Mouse (Mus musculus): ENCODE measurements around the gene Zc3hav1.
A peak's percentile ranks its signal among the peaks of the same experiment; 100 is the strongest.
"Not testable (repeated sequence)": the region's sequence is repeated elsewhere in the genome, so short reads cannot be mapped to it uniquely, and the experiment has no call there.

Zc3hav1 gene

DNA sequence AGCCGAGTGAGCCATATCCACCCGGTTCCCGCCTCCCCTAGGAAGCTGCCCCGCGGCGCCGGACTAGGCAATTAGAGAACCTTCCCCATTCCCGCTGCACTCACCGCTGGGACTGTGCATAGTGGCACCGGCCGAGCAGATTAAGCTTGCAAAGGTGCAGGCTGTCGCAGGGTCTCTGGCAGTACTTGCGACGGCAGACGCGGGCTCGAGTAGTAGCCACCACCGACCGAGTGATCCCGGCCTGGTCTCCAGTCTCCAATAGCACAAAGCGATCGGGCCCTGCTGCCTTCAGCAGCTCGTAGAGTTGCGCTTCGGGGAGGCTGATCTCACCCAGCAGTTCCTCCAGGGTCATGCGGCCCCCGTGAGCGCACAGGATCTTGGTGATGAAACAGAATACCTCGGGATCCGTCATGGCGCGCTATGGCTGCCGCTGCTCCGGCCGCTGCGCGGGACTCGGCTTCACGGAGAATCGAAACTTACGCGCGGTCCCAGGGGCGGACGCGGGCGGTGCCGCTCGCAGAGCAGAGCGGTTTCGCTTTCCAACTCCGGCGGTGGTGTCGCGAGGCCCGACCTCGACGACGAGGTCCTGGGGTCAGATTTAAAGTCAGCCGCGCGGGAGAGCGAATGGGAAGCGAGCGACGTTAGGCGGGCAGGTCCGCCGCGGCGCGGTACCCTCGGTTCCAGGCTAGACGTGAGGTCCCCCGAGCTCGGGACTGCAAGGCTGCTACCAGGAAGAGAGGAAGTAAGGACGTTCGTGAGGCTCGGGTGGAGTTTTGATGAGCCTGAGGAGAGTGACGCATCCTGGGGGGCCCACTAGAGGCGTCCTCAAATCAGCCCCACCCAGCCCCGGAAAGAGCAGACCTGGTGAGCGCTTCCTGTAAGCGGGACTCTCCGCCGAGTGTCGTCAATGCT lies at the start of gene Zc3hav1:
TSS of gene Zc3hav1 (minus strand) at position 793 of the 912 bp plus-strand sequence.
- peak; percentile 77 to 90 for DNase-seq

- peak; percentile 36 to 48 for DNase-seq
Measured at GRCm38 (mm10) chr6:38389671-38390070, 35.3 kb upstream of the Zc3hav1 start.

DNA sequence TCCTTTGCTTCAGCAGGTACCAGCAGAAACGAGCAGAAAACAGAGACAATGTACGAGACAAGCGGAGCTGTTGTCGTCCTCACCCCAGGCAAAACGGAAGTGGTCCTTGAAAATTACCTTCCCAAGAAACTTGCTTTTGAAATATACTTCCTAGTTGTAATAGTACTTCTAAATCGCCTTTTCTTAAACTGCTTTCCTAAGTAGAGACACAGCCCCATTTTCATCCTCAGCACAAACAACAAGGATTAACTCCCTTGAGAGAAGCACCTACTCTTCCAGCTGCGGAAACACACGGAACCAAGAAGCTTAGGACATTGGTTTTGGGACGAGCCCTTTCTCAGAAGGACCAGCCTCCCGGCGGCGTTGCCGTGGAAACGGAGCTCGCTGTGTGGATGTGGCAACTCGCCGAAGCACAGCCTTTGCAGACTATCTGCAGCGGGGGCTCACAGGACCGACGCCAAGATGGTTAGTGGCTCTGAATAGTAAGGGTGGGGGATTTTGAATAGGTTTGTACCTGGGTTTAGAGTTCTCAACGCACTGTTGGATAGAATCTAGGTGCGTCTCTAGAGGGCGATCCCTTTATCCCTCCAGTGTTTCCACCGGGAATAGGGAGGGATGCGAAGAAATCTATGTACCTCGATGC lies 26.8 kb upstream of the Zc3hav1 start, which contains the start of gene Ttc26:
TSS of gene Ttc26 (plus strand) at position 341 of the 643 bp plus-strand sequence.
- peak; percentile 89 for DNase-seq

- no peak for DNase-seq
Measured at GRCm38 (mm10) chr6:38380764-38381128, 26.3 kb upstream of the Zc3hav1 start.

GRCm38 (mm10) chr6:38374271-38374670 lies 19.9 kb upstream of the Zc3hav1 start:
- no peak for DNase-seq

DNA sequence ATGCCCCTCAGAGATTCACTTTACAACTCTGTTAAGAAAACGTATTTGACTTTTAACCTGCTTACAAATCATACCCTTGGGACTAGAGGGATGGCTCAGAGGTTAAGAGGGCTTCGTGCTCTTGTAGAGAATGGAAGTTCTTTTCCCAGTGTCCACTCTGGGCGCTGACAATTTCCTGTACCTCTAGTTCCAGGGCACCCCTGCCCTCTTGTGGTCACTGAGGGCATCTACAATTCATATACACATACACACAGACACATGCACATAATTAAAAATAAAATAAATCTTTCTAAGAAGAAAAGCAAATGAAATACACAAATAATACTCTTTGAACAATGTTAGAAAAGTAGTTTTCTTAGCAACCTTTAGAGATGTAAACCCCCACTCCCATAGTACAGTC lies 15.5 kb upstream of the Zc3hav1 start:
- no peak for DNase-seq

DNA sequence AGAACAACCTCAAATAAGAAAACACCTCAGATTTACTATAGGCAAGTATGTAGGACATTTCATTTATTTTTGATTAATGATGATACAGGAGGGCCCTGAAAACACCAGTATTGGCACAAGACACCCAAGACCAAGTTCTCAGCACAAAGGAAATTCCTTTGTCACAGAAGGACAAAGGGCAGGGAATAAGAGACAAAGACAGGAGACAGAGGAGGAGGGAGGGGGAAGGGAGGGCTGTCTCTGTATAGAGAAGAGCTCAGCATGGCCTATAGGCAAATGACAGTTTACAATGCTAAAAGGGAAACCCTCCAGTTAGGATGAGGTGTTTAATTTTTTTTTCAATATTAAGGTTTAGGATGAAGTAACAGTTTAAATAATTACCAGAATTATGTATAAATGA lies 9.7 kb upstream of the Zc3hav1 start:
- no peak for DNase-seq

- no peak for DNase-seq
Measured at GRCm38 (mm10) chr6:38363370-38363769, 9.0 kb upstream of the Zc3hav1 start.

DNA sequence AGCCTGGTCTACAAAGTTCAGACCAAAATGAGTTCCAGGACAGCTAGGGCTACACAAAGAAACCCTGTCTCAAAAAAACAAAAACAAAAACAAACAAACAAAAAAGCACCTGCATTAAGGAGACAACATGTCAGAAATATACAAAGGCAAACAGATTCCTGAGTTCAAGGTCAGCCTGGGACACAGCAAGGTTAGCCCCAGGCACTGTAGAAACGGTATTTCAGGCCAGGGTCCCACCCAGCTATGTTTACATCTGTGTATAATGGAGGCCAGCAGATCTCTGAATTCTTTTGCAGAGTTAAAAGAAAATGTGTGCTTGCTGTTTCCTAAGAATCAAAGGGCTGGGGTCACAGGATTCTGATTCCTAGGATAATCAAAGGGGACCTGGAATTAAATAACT lies 7.5 kb upstream of the Zc3hav1 start:
- DNase-seq, result no peak

GRCm38 (mm10) chr6:38361065-38361464 lies 6.7 kb upstream of the Zc3hav1 start:
- DNase-seq, result no peak

- no peak for DNase-seq
Measured at GRCm38 (mm10) chr6:38359736-38360499, 5.5 kb upstream of the Zc3hav1 start.

GRCm38 (mm10) chr6:38359044-38359735 lies 4.8 kb upstream of the Zc3hav1 start:
- not testable (repeated sequence) for DNase-seq

GRCm38 (mm10) chr6:38358253-38359027 lies 4.0 kb upstream of the Zc3hav1 start:
- DNase-seq, result no peak

DNA sequence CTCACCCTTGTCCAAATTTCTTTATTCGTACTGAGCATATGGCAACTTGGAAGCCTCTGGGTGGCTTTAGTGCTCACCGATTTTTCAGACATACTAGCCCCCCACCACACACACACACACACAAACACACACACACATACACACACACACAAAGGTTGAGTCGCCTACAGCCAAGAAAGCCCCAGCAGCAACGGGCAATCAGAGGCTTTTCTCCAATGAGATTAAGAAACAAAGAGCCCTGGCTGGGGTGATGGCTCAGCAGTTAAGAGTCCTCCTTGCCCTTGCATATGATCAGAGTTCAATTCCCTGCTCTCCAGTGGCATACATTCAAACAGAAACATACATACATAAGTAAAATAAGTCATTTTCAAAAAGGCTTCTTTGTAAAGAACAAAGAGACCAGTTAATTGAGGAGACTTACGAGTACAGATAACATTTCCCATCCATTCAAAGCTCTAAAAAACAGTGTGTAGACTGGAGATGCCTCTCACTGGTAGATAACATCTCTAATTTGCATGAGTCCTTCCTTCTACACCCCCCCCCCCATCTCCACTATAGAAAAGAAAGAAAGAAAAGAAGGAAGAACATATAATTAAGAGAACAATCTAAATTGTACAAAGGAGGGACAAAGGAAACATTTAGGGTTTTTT lies 3.3 kb upstream of the Zc3hav1 start:
- DNase-seq, result no peak

DNA sequence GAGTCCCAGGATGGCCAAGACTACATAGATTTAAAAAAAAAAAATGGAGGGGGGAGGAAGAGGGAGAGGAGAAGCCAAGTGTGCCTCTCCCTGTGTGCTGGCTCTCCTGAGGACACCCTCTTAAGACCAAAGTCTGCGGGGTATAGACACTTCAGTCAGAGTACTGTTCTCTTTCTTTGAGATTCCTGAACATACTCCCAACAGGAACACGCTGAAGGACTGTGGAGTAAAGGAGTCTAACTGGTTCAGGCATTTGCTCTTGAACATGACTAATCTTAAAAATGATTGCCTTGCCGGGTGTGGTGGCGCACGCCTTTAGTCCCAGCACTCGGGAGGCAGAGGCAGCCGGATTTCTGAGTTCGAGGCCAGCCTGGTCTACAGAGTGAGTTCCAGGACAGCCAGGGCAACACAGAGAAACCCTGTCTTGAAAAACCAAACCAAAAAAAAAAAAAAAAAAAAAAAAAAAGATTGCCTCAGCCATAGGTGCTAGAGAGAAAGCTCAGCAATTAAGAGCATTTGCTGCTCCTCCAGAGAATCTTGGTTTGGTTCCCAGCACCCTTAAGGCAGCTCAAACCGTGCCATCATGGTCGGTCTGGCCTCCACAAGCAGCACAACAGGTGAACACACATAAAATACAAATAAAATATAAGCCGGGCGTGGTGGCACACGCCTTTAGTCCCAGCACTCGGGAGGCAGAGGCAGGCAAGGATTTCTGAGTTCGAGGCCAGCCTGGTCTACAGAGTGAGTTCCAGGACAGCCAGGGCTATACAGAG lies 2.4 kb upstream of the Zc3hav1 start:
- DNase-seq, result not testable (repeated sequence)

GRCm38 (mm10) chr6:38355862-38356261 lies 1.5 kb upstream of the Zc3hav1 start:
- no peak for DNase-seq

DNA sequence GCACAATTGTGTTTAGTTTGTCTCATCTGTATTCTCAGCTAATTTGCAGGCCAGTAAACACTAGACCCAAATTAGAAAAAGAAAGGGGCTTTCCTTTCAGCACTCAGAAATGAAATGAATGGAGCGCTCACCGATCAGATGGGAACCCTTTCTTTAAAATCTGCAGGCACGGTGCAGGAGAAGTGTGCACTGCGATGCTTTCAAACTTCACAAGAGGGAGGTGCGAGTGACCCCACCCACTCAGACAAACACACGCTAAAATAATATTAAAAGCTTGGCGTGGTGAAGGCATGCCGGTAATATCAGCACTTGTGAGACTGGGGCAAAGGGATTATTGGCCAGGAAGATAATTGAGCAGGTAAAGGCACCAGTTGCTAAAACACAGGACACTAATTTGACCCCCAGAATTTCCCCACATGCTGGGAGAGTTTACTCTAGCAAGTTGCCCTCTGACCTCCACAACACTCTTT lies 986 bp upstream of the Zc3hav1 start:
- no peak for DNase-seq

DNA sequence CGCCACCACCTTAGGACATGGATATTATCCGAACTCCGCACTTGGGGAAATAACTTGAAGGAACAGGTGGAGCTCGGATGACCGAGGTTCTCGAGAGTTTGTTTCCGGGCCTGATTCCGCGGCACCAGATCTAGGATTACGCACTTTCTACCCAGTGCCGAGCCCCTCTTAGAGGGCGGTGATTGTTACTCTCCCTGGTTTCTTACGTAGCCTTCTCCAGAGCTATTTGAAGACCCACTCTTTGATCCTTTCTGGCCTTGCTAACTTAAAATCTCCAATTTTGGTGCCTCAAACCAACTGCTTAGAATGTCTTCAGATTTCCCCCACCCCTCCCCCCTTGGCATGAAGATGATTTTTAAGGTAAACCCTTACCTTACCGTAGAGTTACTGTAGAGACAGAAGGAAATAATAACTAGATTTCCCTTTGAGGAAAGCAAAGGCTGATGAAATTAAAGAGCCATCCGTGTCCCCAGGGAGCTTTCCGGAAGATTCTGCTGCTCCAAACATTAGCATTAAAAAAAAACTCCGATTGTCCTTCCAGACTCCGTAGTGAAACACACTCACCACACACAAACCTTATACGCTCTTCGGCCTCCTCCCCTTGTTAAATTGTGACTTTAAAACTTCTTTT lies 435 bp upstream of the Zc3hav1 start:
- DNase-seq, result no peak

DNA sequence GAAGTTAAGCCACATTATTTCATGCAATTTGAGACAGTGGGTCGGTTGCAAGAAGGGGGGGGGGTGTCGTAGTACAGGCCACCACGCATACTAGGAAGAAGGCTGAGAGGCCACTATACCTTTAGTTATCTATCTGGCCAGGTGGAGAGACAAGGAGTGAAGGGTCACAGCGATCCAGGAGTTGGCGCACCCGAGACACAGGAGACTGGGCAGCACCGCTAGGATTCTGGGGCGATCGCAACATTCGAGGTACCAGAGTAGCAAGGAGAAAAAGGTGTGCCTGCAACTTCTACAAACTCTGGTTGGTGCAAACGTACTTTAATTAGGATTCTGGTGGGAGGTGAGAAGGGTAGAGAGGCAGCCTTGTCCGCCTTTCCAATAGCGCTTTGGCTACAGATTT lies 1.2 kb downstream of the Zc3hav1 start:
- DNase-seq, result no peak

DNA sequence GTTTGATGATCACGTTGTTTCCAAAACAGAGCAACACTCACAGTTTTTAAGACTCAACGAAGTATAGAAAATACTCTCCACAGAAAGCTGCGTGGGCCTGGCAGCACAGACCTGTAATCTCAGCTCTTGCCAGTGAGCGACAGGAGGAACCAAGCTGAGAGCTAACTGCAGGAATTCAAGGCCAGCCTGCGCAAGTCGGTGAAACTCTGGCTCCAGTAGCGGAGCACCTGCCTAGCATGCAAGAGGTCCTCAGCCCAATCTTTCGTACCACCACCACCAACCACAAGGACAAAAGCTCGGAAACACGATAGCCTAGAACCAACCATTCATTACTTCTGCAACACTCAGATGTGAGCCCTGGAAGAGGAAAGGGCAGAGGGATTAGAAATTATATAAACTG lies 2.0 kb downstream of the Zc3hav1 start:
- DNase-seq, result no peak

Data from kidney, postnatal 25 days (tissue).